Mouse (Mus musculus) left cerebral cortex, postnatal 10 days (tissue): ENCODE measurements around the gene Treml2. TPM values are rescaled to one million over a fixed set of nuclear protein-coding genes. Genes with fewer than 3 reads are reported as not detected.
"Not testable (repeated sequence)": the region's sequence is repeated elsewhere in the genome, so short reads cannot be mapped to it uniquely, and the experiment has no call there.

ENCODE experiments used
- DNase-seq, 2 experiments: peaks; one replicate each; pipeline ENCODE4 v3.0.0; 2021 to 2022; ENCODE audit warnings: low spot score in 2 of 2, mixed read lengths in 1 of 2; ENCODE audit errors: extremely low spot score in 1 of 2
- intact Hi-C: fragments of 180-260 bp; cut with DNase I; formaldehyde crosslinking; loops from one replicate; pipeline ENCODE4 v1.15.1; 2025
- total RNA-seq, 2 experiments: library from RNA; stranded (reverse); gene quantifications; 2 replicates each; pipeline ENCODE4 v1.2.3; 2021

Gene Treml2
- total RNA-seq, 2 experiments from 2014 or later, result 0.36 to 0.51 TPM

DNA sequence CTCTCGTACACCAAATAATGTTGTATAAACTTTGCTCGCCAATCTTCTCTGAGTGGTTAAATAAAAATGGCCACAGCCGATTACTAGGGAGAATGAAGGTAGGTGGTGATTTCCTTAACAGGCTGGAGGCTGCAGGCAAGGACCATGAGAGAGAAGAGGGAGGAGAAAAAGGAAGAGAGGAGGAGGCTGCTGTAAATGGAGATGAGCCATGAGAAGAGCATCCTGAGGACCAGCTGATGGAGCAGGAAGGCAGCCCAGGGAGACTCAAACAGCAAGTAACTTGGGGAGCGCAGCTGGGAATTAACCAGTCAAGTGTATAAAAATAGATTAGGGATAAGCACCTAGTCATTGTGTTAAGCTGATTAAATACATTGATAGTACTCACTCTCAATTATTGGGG lies 34.9 kb downstream of the Treml2 start:
- intact Hi-C loops, result no loop called here
- no peak for DNase-seq

- intact Hi-C loops, result loop anchor here (2.0 to 5.0 kb wide), 3 partner anchors 55 to 235 kb away; no protein-coding TSS in a partner anchor
- DNase-seq, result peak; percentile 66 to 82
Observed at GRCm38 (mm10) chr17:48336857-48337256, 37.6 kb downstream of the Treml2 start.

- DNase-seq, result no peak
- intact Hi-C loops, result no loop called here
Observed at GRCm38 (mm10) chr17:48340267-48340666, 41.0 kb downstream of the Treml2 start.

DNA sequence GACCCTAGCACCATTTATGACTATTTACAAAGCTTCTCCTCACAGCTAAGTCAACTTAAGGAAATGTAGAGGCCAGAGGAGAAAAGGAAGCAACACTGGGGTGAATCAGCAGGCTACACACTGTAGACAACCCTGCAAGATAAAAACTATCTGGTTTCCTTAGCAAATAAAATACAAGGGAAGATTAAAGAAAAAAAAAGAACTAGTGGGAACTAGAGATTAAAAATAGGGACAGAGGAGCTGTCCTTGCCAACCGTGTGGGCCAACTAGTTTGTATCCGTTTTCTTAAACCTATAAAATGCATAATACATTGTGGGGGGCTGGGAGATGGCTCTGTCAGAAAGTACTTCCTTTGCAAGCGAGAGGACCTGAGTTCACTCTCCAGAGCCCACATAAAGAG lies 42.6 kb downstream of the Treml2 start:
- DNase-seq, result no peak
- intact Hi-C loops, result no loop called here

DNA sequence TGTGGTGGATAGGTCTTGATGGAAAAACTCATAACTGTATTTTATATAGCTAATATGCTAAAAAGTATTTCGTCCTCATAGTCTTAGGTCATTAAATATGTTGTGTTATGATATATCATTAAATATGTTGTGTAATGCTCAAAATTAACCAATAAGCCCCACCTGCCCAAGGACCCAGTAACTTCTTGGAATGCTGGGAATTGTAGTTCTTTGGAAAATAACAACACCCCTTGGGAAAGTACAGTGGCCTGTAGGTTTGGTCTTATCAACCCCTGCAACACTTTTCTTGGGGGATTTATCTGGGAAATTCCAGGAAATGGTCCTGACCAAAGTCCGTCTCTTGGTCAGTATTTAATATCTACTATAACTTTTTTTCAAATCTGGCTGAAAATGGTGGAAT lies 43.8 kb downstream of the Treml2 start:
- intact Hi-C loops, result no loop called here

GRCm38 (mm10) chr17:48345824-48346223 lies 46.5 kb downstream of the Treml2 start:
- intact Hi-C loops, result no loop called here
- no peak for DNase-seq

More for the DNA sequence above, 43.8 kb downstream of the Treml2 start:
- no peak for DNase-seq

DNA sequence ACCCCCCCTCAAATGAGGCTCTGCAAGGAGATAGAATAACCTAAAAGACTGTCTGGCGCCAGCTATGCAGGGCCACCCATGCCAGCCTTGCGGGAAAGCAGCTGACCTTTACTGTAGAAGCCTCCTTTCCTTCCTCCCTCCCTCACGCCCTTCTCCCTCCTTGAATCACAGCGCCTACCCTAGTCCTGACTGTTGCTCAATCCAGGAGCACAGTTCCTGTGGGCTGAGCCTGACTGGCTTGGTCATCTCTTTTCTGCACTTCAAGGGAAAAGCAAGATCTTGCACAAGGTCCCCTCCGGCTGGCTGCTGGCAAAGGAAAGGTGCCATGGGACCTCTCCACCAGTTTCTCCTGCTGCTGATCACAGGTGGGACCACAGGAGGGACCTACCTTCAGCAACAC lies 46.9 kb downstream of the Treml2 start, which contains the start of gene Trem2:
TSS of gene Trem2 (plus strand) at position 171 of the 400 bp plus-strand sequence.
- intact Hi-C loops, result no loop called here
- no peak for DNase-seq

- DNase-seq, result no peak
- intact Hi-C loops, result no loop called here
Observed at GRCm38 (mm10) chr17:48346834-48347233, 47.5 kb downstream of the Treml2 start.

- no peak for DNase-seq
- intact Hi-C loops, result no loop called here
Observed at GRCm38 (mm10) chr17:48347287-48347686, 48.0 kb downstream of the Treml2 start.

GRCm38 (mm10) chr17:48350681-48351193 lies 51.4 kb downstream of the Treml2 start:
- intact Hi-C loops, result no loop called here
- DNase-seq, result no peak

GRCm38 (mm10) chr17:48352976-48353375 lies 53.7 kb downstream of the Treml2 start:
- intact Hi-C loops, DNase-seq: not testable (repeated sequence)

- intact Hi-C loops, result no loop called here
- DNase-seq, result no peak
Observed at GRCm38 (mm10) chr17:48355822-48356221, 56.5 kb downstream of the Treml2 start.

- intact Hi-C loops, result no loop called here
- DNase-seq, result no peak
Observed at GRCm38 (mm10) chr17:48357892-48358291, 58.6 kb downstream of the Treml2 start.

- DNase-seq, result no peak
- intact Hi-C loops, result no loop called here
Observed at GRCm38 (mm10) chr17:48359616-48360015, 60.3 kb downstream of the Treml2 start, which contains the start of gene Treml1. Treml1 (plus strand) TSS chr17:48359916.

DNA sequence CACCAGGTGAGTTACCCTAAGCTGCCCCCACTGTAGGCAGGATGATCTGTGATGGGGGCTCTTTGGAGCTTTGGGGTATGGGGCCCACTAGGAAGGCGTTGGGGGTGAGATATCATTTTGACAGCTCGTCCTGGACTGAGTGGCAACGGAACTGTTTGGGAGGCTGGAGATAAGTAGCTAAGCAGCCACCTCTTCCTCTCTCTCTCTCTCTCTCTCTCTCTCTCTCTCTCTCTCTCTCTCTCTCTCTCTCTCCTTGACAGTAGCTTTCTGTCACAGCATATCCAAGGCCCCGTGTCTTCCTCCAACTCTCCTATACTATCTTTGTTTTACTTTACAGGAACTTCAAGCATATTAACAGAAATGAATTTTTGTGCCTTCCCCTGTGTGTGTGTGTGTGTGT lies 61.2 kb downstream of the Treml2 start:
- intact Hi-C loops, result no loop called here
- DNase-seq, result no peak

Other genes with a start within 250 kb of the Treml2 start
- not detected for gene 1700067P10Rik, start 210.2 kb upstream of the Treml2 start, total RNA-seq
- not detected for gene 9830107B12Rik, start 153.2 kb upstream of the Treml2 start, total RNA-seq
- gene A530064D06Rik, start 132.2 kb upstream of the Treml2 start, total RNA-seq, result not detected
- not detected for gene Trem1, start 66.7 kb upstream of the Treml2 start, total RNA-seq
- 1 to 10 TPM in 1 of 2 experiments, under 1 TPM in 1; 0.85 to 1.2 TPM for gene Trem3, start 51.7 kb upstream of the Treml2 start, total RNA-seq
- not detected for gene Treml4, start 35.2 kb upstream of the Treml2 start, total RNA-seq
- gene B430306N03Rik, start 16.6 kb downstream of the Treml2 start, total RNA-seq, result not detected
- 1 to 10 TPM; 6.4 to 6.9 TPM for gene Trem2, start 46.9 kb downstream of the Treml2 start, total RNA-seq
- under 1 TPM; 0.45 to 0.99 TPM for gene Treml1, start 60.4 kb downstream of the Treml2 start, total RNA-seq
- gene Nfya, start 110.4 kb downstream of the Treml2 start, total RNA-seq, result 10 to 100 TPM; 33.3 to 34.3 TPM
- 10 to 100 TPM; 10.7 to 10.9 TPM for gene Oard1, start 110.5 kb downstream of the Treml2 start, total RNA-seq
- gene Apobec2, start 133.4 kb downstream of the Treml2 start, total RNA-seq, result under 1 TPM; 0.24 TPM
- gene Tspo2, start 152.0 kb downstream of the Treml2 start, total RNA-seq, result not detected
- gene Unc5cl, start 155.4 kb downstream of the Treml2 start, total RNA-seq, result under 1 TPM; 0.15 to 0.26 TPM